Mouse (Mus musculus): ENCODE data around the gene Olfr437. TPM values are rescaled to one million over a fixed set of nuclear protein-coding genes. Genes with fewer than 3 reads are reported as not detected.

Olfr437 gene
- total and polyA plus RNA-seq, 2 experiments = not detected

Other genes with a start within 250 kb of the Olfr437 start
- not detected in 2 replicates for gene Olfr446, start 241.9 kb upstream of the Olfr437 start, total RNA-seq (2014; rRNA removed)
- gene Olfr446, start 241.9 kb upstream of the Olfr437 start, polyA plus RNA-seq (2012; rRNA removed) = not detected in 2 replicates
- not detected in 2 replicates for gene Olfr444, start 214.2 kb upstream of the Olfr437 start, total RNA-seq (2014; rRNA removed)
- gene Olfr444, start 214.2 kb upstream of the Olfr437 start, polyA plus RNA-seq (2012; rRNA removed) = not detected in 2 replicates
- gene Olfr441, start 56.9 kb upstream of the Olfr437 start, total RNA-seq (2014; rRNA removed) = not detected in 2 replicates
- not detected in 2 replicates for gene Olfr441, start 56.9 kb upstream of the Olfr437 start, polyA plus RNA-seq (2012; rRNA removed)
- not detected in 2 replicates for gene Olfr237-ps1, start 16.7 kb upstream of the Olfr437 start, total RNA-seq (2014; rRNA removed)
- gene Olfr237-ps1, start 16.7 kb upstream of the Olfr437 start, polyA plus RNA-seq (2012; rRNA removed) = not detected in 2 replicates
- gene Olfr13, start 8.9 kb downstream of the Olfr437 start, total RNA-seq (2014; rRNA removed) = not detected in 2 replicates
- gene Olfr13, start 8.9 kb downstream of the Olfr437 start, polyA plus RNA-seq (2012; rRNA removed) = not detected in 2 replicates
- not detected in 2 replicates for gene Olfr435, start 33.9 kb downstream of the Olfr437 start, total RNA-seq (2014; rRNA removed)
- not detected in 2 replicates for gene Olfr435, start 33.9 kb downstream of the Olfr437 start, polyA plus RNA-seq (2012; rRNA removed)
- gene Olfr434, start 49.7 kb downstream of the Olfr437 start, total RNA-seq (2014; rRNA removed) = not detected in 2 replicates
- gene Olfr434, start 49.7 kb downstream of the Olfr437 start, polyA plus RNA-seq (2012; rRNA removed) = not detected in 2 replicates
- gene Olfr47, start 68.2 kb downstream of the Olfr437 start, total RNA-seq (2014; rRNA removed) = not detected in 2 replicates
- not detected in 2 replicates for gene Olfr47, start 68.2 kb downstream of the Olfr437 start, polyA plus RNA-seq (2012; rRNA removed)
- gene Arhgef5, start 102.3 kb downstream of the Olfr437 start, total RNA-seq (2014; rRNA removed) = 10.4 and 11.9 TPM in 2 replicates
- 9.4 and 11.4 TPM in 2 replicates for gene Arhgef5, start 102.3 kb downstream of the Olfr437 start, polyA plus RNA-seq (2012; rRNA removed)
- not detected in 2 replicates for gene Nobox, start 146.3 kb downstream of the Olfr437 start, total RNA-seq (2014; rRNA removed)
- 0.04 TPM in 1 of 2 replicates, not detected in the other for gene Nobox, start 146.3 kb downstream of the Olfr437 start, polyA plus RNA-seq (2012; rRNA removed)

Measured in liver, adult 2 months (tissue).